Mouse (Mus musculus) heart, postnatal 0 days (tissue): ENCODE measurements around the gene Gm20547. TPM values are rescaled to one million over a fixed set of nuclear protein-coding genes. Genes with fewer than 3 reads are reported as not detected.
"Not testable (repeated sequence)": the region's sequence is repeated elsewhere in the genome, so short reads cannot be mapped to it uniquely, and the experiment has no call there.

Source experiments
- ATAC-seq: fragments of 200-750 bp; cut with Nextera tagmentation; 2 replicates; pipeline ENCODE4 v1.8.0; 2017; ENCODE audit warnings: low read depth, moderate number of reproducible peaks, moderate library complexity; ENCODE audit not compliant: insufficient read depth
- DNase-seq: peaks from one replicate; pipeline ENCODE4 v3.0.0-alpha.2; 2016; ENCODE audit warnings: low spot score
- H3K27ac ChIP-seq: fragments of 300-500 bp; sonication (generic); 2 replicates; pipeline ENCODE4 v1.5.1; 2014; ENCODE audit warnings: low read depth, mild to moderate bottlenecking
- H3K27me3 ChIP-seq: fragments of 300-500 bp; sonication (generic); 2 replicates; pipeline ENCODE4 v1.6.1; 2014; ENCODE audit warnings: low read length, mixed read lengths; ENCODE audit not compliant: control insufficient read depth, insufficient read depth
- H3K36me3 ChIP-seq: fragments of 300-500 bp; sonication (generic); replicated peaks from 2 replicates; pipeline ENCODE4 v1.6.1; 2014; ENCODE audit warnings: low read length, mixed read lengths; ENCODE audit not compliant: control insufficient read depth, insufficient read depth
- H3K4me1 ChIP-seq: fragments of 300-500 bp; sonication (generic); 2 replicates; pipeline ENCODE4 v1.6.1; 2014; ENCODE audit warnings: antibody characterized with exemption; ENCODE audit not compliant: control insufficient read depth, insufficient read depth
- H3K4me2 ChIP-seq: fragments of 300-500 bp; sonication (generic); 2 replicates; pipeline ENCODE4 v1.6.1; 2014; ENCODE audit warnings: low read depth, mild to moderate bottlenecking, low read length, moderate library complexity
- H3K4me3 ChIP-seq: fragments of 300-500 bp; sonication (generic); 2 replicates; pipeline ENCODE4 v1.5.1; 2014; ENCODE audit warnings: low read depth, low read length
- H3K9ac ChIP-seq: fragments of 300-500 bp; sonication (generic); replicated peaks from 2 replicates; pipeline ENCODE4 v1.6.1; 2014; ENCODE audit warnings: low read depth, low read length, mixed read lengths
- H3K9me3 ChIP-seq: fragments of 300-500 bp; sonication (generic); replicated peaks from 2 replicates; pipeline ENCODE4 v1.6.1; 2016; ENCODE audit warnings: low read length; ENCODE audit not compliant: control insufficient read depth
- CTCF ChIP-seq: IDR thresholded peaks from 2 replicates; pipeline ENCODE4 v1.5.1; 2016; ENCODE audit warnings: antibody characterized with exemption, control low read depth, low read depth
- EP300 ChIP-seq: IDR thresholded peaks from 2 replicates; pipeline ENCODE4 v1.6.1; 2016; ENCODE audit warnings: antibody characterized with exemption, low read depth
- WGBS: fragments of 180-500 bp; shearing (Covaris S2); extraction: QIAGEN DNeasy Blood & Tissue Kit; methylation state at CpG from one replicate; pipeline ENCODE4 v1.1.7; 2014; 5-methylcytosine and 5-hydroxymethylcytosine counted together
- polyA plus RNA-seq: library from polyadenylated mRNA; unstranded; fragments of >200 nt; fragmentation: Nextera tagmentation; extraction: Ambion mirVana; gene quantifications from 2 replicates; pipeline ENCODE4 v1.2.1, GENCODE M21; 2015
- total RNA-seq: library from RNA; depleted of rRNA; stranded (reverse); fragments of >200 nt; gene quantifications from 2 replicates; pipeline ENCODE4 v1.2.3, GENCODE M21; 2014; ENCODE audit warnings: low replicate concordance

Gene Gm20547
- total and polyA plus RNA-seq, 2 experiments from 2014 or later, result not detected

DNA sequence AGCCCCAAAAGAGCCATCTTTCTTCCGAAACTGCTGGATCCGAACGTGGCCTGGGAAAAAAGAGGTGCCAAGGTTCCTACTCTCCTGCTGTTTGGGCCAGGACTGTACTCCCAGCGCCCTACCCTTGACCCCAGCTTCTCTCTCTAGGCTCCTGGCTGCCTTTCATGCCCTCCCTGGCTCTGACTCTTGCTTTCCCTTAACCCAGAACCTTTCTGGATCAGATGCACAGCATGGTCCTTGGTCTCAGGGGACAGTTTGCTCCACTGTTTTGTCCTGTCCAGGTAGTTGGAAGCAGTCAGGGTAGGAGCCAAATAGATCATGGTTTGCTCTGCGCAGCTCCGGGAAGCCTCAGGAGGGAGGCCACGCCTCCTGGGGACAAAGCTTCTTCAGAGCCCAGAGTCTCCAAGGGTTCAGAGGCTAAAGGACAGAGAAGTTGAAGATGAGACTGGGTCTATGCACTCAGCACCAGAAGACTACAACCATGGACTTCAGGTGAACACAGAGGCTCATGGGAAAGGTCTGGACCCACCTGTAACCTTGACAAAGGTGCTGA lies 66.9 kb downstream of the Gm20547 start:
- no peak overlapping the region for H3K4me3 ChIP-seq
- H3K4me1 ChIP-seq, result no peaks in the 10 kb centered on the region
- no peak overlapping the region for H3K9ac ChIP-seq
- no peak overlapping the region for H3K4me2 ChIP-seq
- no peaks in the 10 kb centered on the region for H3K27me3 ChIP-seq
- no peak for TF ChIP-seq CTCF
- no peak for TF ChIP-seq EP300
- no peak for DNase-seq
- no peaks in the 10 kb centered on the region for H3K9me3 ChIP-seq
- WGBS, result 71% methylated on average over 7 of the region's 7 CpGs
- no peak overlapping the region for H3K27ac ChIP-seq
- no peaks in the 10 kb centered on the region for H3K36me3 ChIP-seq
- no peak for ATAC-seq

DNA sequence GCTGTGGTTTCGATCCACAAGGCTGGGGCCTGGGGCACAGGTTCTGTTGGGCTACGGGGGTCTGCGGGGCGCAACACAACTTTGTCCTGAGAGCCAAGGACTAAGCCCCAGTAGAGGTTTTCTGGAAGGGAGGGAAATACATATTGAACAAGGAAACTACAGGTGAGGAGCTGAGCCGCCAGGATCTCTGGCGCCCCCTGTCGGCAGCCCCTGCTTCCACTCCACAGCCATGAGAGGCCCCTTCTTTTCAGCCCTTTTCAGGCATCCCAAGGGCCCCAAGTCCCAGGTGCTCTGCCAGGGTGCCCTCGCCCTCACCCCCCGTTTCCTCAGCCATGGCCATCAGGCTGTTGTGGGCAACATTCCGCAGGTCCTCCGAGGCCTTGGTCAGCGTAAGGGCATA lies 68.1 kb downstream of the Gm20547 start:
- TF ChIP-seq CTCF, result peak; percentile 45
- not testable (repeated sequence) for H3K4me2 ChIP-seq, H3K36me3 ChIP-seq, H3K4me3 ChIP-seq, H3K27me3 ChIP-seq, DNase-seq, H3K9me3 ChIP-seq, H3K9ac ChIP-seq, ATAC-seq, H3K4me1 ChIP-seq, H3K27ac ChIP-seq
- 59% methylated on average over 12 of the region's 12 CpGs for WGBS

DNA sequence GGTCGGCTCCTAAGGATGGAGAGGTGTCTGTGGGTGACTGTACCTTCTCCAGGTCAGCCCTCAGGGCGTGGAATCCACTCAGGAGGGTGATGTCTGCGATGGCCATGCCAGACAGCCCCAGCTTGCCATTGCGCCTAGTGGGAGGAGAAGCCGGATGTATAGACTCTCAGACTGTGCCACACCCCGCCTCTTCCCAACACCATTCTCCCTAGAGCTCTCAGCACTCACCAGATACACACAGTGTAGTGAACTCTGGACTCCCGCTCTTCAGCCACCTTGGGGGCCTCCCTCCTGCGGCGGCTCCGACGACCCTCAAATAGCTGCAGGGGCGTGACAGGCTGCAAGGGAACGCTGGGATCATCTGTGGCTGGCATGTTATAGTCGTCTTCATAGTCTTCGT lies 70.6 kb downstream of the Gm20547 start:
- no peak overlapping the region for H3K4me2 ChIP-seq
- no peak overlapping the region for H3K9ac ChIP-seq
- H3K36me3 ChIP-seq, result no peaks in the 10 kb centered on the region
- 63% methylated on average over 15 of the region's 15 CpGs for WGBS
- no peaks in the 10 kb centered on the region for H3K4me1 ChIP-seq
- H3K27me3 ChIP-seq, result no peaks in the 10 kb centered on the region
- DNase-seq (no peak), ATAC-seq (no peak)
- no peak overlapping the region for H3K27ac ChIP-seq
- no peaks in the 10 kb centered on the region for H3K9me3 ChIP-seq
- TF ChIP-seq CTCF (no peak), EP300 (no peak)
- no peak overlapping the region for H3K4me3 ChIP-seq

DNA sequence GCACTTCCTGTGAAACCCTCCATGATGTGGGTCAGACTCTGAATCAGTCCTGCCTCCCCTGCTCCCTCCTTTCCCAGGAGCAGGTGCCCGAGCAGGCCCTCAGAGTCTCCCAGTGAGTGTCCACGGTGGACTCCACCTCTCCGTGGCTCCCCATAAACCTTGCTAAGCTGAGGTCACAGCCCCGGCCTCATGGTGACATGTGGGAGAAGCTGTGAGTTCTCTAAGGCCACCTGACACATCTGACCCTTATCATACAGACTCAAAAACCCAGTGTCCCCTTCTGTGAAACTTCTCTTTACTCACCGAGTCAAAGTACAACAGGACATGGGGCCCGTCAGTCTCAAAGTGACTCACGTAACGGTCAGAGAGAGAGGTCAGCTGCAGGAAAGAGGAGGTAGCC lies 71.0 kb downstream of the Gm20547 start:
- H3K36me3 ChIP-seq, result not testable (repeated sequence)

DNA sequence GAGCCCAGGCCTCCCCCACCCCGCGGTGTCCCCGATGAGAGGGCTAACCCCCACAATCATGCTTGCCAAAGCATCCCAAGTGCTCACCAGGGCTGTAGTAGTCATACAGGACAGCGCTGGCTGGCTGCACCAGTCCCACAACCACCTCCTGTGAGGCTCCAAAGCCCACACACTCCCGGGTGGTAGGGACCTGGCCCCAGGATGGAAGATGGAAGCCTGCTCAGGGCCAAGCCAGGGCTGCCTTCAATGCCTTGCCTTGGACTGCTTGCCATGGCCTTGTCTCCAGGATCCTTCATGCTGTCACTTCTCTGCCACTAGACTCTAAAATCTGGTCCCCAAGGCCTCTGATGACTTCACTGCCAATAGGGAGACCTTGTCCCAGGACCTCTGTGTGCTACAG lies 71.4 kb downstream of the Gm20547 start:
- not testable (repeated sequence) for H3K9ac ChIP-seq, DNase-seq, ATAC-seq, H3K9me3 ChIP-seq, H3K27me3 ChIP-seq, H3K4me1 ChIP-seq, H3K36me3 ChIP-seq, H3K27ac ChIP-seq, H3K4me3 ChIP-seq, H3K4me2 ChIP-seq
- 80% methylated on average over 5 of the region's 5 CpGs for WGBS

More for the DNA sequence above, 71.0 kb downstream of the Gm20547 start:
- DNase-seq, H3K4me1 ChIP-seq, H3K9ac ChIP-seq, H3K9me3 ChIP-seq, H3K27ac ChIP-seq, H3K27me3 ChIP-seq, ATAC-seq, H3K4me3 ChIP-seq, H3K4me2 ChIP-seq: not testable (repeated sequence)
- WGBS, result 70% methylated on average over 8 of the region's 8 CpGs

DNA sequence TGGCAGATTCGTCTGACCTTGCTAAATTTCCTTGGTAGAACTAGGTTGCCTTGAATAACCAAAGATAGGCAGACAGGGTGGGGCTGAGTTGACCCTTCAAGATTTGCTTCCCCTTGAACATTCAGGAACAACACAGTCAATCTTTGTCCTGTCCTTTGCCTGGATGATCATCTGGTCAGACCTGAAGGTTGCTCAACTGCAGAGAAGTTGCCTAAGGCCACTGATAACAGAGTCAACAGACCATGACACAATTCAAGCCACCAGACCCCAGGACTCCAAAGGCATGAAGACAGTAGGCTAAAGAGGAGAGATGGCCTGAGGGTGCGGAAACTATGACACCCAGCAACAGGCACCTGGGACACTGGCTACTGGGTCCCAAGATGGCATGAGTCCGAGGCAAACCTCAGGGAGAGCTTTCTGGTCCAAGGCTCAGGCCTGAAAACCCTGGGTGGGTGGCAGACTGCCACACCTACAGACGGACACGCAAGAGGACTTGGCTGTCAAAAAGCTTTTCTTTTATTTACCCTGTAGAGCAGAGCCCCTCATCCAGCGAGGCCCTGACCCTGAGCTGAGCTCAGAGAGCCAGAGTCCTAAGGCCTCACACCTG lies 73.1 kb downstream of the Gm20547 start:
- Histone ChIP-seq H3K27ac (no peak overlapping the region), H3K4me2 (no peak overlapping the region), H3K9me3 (peaks cover 7% of the 10 kb centered on the region; the same call in 1 of the 2 replicates), H3K4me3 (no peak overlapping the region), H3K4me1 (no peaks in the 10 kb centered on the region), H3K9ac (no peak overlapping the region), H3K36me3 (no peaks in the 10 kb centered on the region), H3K27me3 (no peaks in the 10 kb centered on the region)
- DNase-seq (no peak), ATAC-seq (no peak)
- 72% methylated on average over 6 of the region's 6 CpGs for WGBS
- no peak for TF ChIP-seq EP300
- no peak for TF ChIP-seq CTCF
